Mouse (Mus musculus) mouse embryonic stem cell (cell line): ENCODE data around the gene Ralgps2.

Experiments used
- in situ Hi-C, 2 experiments: fragments of 300-500 bp; cut with MboI; formaldehyde crosslinking; loops; 1 replicate in 1 of 2; 3 replicates in 1 of 2; pipeline ENCODE4 v1.14.3; 2019 to 2020; ENCODE audit warnings: low sequenced_read_pairs in 2 of 2, low pct_unique_long_range_greater_than_20kb in 1 of 2, mixed read lengths in 1 of 2; ENCODE audit not compliant: unreplicated experiment in 1 of 2

Gene Ralgps2

DNA sequence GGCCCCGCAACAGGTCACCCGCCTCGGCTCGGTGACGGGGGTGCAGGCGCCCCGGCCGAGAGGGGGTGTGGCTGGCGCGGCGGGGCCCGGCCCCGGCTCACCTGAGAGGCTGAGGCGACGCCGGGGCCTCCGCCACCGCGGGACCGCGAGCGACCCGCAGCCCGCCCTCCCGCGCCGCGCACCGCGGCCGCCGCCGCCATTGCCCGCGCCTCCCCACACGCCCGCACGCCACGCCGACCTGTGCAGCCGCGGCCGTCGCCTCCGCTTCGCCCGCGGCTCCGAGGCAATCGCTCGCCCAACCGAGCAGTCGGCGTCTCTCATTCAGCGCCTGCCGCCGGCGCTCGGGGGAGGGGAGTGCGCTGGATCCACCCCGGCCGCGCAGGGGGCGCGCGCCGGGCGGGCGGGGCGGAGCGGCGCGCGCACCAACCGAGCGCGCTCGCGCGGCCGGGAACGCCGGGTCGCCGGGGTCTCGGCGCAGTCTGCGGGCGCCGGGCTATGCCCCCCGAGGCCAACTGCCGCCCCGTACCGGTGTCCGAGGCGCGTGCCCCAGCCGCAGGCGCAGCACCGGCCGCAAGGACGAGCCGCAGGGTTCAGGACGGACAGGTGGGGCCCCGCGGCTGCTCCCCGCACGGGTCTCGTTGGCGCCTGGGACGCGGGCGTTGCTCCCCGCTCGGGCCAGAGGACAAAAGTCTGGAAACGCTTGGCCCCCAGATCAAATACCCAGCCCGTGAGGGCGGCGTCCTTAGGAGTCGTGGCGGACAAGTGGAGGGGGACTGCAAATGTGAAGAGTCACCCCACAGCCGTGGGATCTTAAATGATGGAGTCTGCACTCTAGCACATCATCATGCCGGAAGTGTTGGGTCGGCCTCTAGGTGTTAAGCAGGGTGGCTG is at the start of gene Ralgps2:
TSS of gene Ralgps2 (minus strand) at position 376 of the 891 bp plus-strand sequence.
- in situ Hi-C loops: no loop called here

DNA sequence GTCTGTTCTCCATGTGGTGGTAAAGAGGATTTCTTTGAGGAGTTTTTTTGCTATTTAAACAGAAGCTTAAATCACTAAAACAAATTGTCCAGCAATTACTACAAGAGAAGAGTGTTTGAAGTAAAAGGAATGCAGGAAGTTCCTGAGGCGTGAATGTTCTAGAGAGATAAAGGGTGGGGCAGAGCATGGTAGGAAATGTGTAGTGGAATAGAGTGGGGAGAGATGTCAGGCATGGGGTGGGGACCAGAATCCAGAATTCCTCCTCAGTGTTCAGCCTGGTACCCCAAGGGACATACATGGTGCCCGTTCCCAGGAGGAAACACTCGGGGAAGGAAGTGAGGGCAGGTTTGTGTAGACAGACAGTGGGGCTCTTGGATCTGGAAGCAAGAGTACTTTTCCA is 48.1 kb upstream of the Ralgps2 start:
- in situ Hi-C loops: no loop called here

DNA sequence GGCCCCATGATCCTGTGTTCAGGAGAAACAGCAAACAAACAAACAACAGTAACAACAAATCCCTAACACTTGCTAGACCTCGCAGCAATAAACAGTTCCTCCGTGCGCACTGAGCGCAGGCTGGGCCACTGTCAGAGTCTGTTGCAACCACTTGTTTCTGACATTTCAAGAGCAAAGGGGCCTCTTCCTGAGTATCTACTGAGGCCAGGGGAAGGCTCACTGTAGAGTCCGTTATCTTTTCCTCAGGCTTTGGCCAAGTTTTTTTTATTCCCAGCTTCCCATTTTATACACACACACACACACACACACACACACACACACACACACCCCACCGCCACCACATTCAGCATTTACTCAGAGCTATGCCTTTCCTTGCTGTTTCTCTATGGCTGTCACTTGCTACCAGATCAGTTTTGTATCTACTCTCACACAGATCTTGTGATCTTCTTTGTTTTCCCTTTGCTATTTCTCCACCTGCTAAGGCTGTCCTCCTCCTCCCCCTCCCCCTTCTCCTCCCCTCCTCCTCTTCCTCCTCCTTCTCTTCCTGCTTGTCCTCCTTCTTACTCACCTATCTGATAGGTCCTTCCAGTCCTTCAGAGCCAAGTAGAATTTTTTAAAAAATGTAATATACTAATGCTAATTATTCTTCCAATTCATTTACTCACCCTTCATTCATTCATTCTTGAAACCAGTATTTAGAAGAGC is 47.4 kb upstream of the Ralgps2 start:
- in situ Hi-C loops: no loop called here

GRCm38 (mm10) chr1:156985657-156986640 is 46.5 kb upstream of the Ralgps2 start:
- in situ Hi-C loops: no loop called here

GRCm38 (mm10) chr1:156983009-156983870 is 43.8 kb upstream of the Ralgps2 start:
- in situ Hi-C loops: no loop called here

- in situ Hi-C loops: no loop called here
These were observed 42.5 kb upstream of the Ralgps2 start for GRCm38 (mm10) chr1:156981975-156982374.

DNA sequence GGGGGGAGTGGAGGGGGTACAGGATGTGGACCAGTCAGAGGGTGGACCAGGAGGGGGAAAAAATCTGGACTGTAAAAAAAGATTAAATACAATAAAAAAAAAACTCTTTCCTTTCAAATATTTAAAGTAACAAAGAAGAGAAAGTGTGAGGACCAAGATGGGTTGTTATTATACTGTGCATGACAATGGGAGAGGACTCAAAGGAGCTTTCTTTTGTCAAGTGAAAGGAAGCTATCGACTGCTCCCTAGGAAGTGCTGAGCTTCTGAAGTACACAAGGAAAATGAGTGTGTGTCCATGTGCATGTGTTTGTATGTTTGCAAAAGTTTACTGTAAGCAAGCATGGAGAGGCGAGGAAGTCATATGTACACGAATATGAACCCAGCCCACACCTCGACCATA is 40.3 kb upstream of the Ralgps2 start:
- in situ Hi-C loops: no loop called here

DNA sequence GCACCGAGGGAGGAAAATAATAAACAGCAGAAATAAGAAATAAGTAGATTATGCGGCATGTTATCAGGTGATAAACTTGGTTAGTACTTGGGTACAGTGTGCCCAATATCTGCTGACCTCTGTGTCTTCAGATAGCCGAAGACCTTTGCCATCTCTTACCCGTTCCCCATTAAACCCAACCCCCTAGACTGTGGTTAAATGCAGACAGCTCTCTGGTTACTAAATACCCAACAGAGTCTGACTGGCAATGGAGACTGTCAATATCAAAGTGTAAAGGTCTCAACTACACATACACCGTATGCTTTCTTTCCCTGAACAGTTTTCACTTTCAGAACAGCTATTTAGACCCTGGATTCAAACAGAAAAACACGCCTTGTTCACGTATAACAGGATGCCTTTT is 39.2 kb upstream of the Ralgps2 start:
- in situ Hi-C loops: no loop called here

GRCm38 (mm10) chr1:156973857-156974256 is 34.4 kb upstream of the Ralgps2 start:
- in situ Hi-C loops: no loop called here

GRCm38 (mm10) chr1:156972391-156972790 is 33.0 kb upstream of the Ralgps2 start:
- in situ Hi-C loops: no loop called here

GRCm38 (mm10) chr1:156971206-156971811 is 31.9 kb upstream of the Ralgps2 start:
- in situ Hi-C loops: no loop called here

DNA sequence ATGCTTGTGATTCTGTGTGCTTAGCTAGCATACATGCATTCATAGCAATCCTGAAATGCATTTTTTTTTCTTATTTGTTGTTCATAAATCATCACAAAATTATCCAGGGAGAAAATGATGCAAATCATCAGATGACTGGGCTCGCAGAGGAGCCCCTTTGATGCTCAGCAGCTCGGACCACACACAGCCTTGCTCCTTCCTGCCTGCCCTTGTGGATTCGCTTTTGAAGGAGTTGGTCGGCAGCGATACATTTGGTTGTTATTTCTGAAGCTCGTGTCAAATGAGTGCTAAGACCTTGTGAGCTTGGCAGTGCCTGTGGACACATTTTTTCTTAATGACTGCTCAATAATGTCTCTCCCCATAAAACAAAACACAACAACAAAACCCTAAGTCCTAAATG is 31.2 kb upstream of the Ralgps2 start:
- in situ Hi-C loops: no loop called here

GRCm38 (mm10) chr1:156968107-156968506 is 28.7 kb upstream of the Ralgps2 start:
- in situ Hi-C loops: no loop called here

DNA sequence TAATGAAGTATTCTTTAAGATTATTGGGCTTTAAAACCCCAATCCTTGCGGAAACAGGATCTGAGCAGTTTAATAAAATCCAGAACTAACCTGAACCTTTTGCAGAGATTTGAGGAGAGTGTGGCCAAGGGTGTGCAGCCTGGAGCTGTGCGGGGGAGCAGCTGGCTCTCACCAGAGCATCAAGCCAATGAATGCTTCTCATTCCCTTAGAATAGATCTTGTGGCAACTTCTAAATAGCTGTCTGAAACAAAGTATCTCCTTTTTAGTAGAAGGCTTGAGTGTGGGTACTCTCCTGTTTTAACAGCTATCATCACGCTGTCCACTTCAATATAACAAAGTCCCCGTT is 25.1 kb upstream of the Ralgps2 start:
- in situ Hi-C loops: no loop called here

DNA sequence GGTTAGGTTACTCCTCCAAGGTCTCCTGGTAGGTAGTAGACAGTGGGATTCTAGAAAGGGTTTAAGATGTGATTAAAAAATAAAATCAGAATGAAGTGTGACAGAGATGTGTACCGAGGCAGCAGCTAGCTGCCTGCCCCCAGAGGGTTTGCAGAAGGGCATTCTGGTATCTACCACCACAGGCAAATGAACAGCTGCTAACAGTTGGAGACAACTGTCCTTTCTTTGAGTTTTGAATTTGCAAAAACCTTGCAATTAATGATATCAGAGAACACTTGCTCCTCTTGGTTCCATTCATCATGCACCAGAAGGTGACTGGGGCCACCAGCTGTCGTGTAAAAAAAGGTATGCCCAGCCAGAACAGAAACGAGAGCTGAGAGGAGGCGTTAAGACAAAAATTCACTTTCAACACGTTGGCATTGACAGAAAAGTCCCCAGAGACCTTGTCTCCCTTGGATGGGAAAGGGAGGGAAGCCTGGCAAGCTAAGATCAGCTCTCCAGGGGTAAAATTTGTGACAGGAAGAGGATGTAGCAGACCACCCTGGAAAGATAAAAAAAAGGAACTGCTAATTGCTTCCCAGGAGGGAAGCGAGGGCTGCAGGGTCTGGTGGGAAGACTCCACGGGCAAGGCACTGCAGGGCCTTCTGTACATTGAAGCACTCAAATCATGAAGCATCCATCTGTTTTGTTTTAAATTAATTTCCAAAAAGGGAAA is 24.6 kb upstream of the Ralgps2 start:
- in situ Hi-C loops: no loop called here

GRCm38 (mm10) chr1:156961481-156962265 is 22.2 kb upstream of the Ralgps2 start:
- in situ Hi-C loops: no loop called here
